Mouse (Mus musculus): ENCODE data around the gene Trem2. TPM values are rescaled to one million over a fixed set of nuclear protein-coding genes. Genes with fewer than 3 reads are reported as not detected.

Trem2 gene
- 3.6 and 9.1 TPM in 2 replicates for polyA plus RNA-seq (2012)

GRCm38 (mm10) chr17:48346231-48346630 is at the start of gene Trem2:
Trem2 (plus strand) TSS chr17:48346401.

GRCm38 (mm10) chr17:48299203-48299602 is 47.0 kb upstream of the Trem2 start, which contains the start of gene Treml2:
Treml2 (plus strand) TSS chr17:48299498.

GRCm38 (mm10) chr17:48315905-48316579 is 30.2 kb upstream of the Trem2 start, which contains the start of gene B430306N03Rik:
B430306N03Rik (plus strand) TSS chr17:48316141.

GRCm38 (mm10) chr17:48359616-48360015 is 13.4 kb downstream of the Trem2 start, which contains the start of gene Treml1:
Treml1 (plus strand) TSS chr17:48359916.

Other genes starting within 250 kb of the Trem2 start
- 0.03 and 0.05 TPM in 2 replicates for gene 9830107B12Rik, start 200.1 kb upstream of the Trem2 start, polyA plus RNA-seq (2012)
- 0.18 and 0.81 TPM in 2 replicates for gene A530064D06Rik, start 179.1 kb upstream of the Trem2 start, polyA plus RNA-seq (2012)
- gene Trem1, start 113.6 kb upstream of the Trem2 start, polyA plus RNA-seq (2012) = 1.00 and 1.9 TPM in 2 replicates
- gene Trem3, start 98.6 kb upstream of the Trem2 start, polyA plus RNA-seq (2012) = 8.8 and 15.1 TPM in 2 replicates
- 0.12 and 0.14 TPM in 2 replicates for gene Treml4, start 82.1 kb upstream of the Trem2 start, polyA plus RNA-seq (2012)
- 19.0 and 27.0 TPM in 2 replicates for gene Treml2, start 46.9 kb upstream of the Trem2 start, polyA plus RNA-seq (2012)
- 1.5 and 2.0 TPM in 2 replicates for gene B430306N03Rik, start 30.3 kb upstream of the Trem2 start, polyA plus RNA-seq (2012)
- 6.8 and 11.2 TPM in 2 replicates for gene Treml1, start 13.5 kb downstream of the Trem2 start, polyA plus RNA-seq (2012)
- 44.0 and 49.3 TPM in 2 replicates for gene Nfya, start 63.5 kb downstream of the Trem2 start, polyA plus RNA-seq (2012)
- gene Oard1, start 63.6 kb downstream of the Trem2 start, polyA plus RNA-seq (2012) = 3.8 and 4.7 TPM in 2 replicates
- gene Apobec2, start 86.5 kb downstream of the Trem2 start, polyA plus RNA-seq (2012) = 0.04 TPM in 1 of 2 replicates, not detected in the other
- 39.3 and 49.6 TPM in 2 replicates for gene Tspo2, start 105.1 kb downstream of the Trem2 start, polyA plus RNA-seq (2012)
- gene Unc5cl, start 108.5 kb downstream of the Trem2 start, polyA plus RNA-seq (2012) = 0.68 and 0.70 TPM in 2 replicates

Data from megakaryocyte-erythroid progenitor cell, adult 5 weeks (primary cell).